Mouse (Mus musculus): ENCODE data around the gene Cwh43.
A peak's percentile ranks its signal among the peaks of the same experiment; 100 is the strongest.
"Not testable (repeated sequence)": the region's sequence is repeated elsewhere in the genome, so short reads cannot be mapped to it uniquely, and the experiment has no call there.

Cwh43 gene

GRCm38 (mm10) chr5:73480700-73481099, 74.8 kb downstream of the Cwh43 start, which contains the start of gene Dcun1d4:
TSS of gene Dcun1d4 (plus strand) at chr5:73481000.
- DNase-seq (ENCODE audit: low read depth), result no peak

- no peak for DNase-seq (ENCODE audit: low read depth)
These were observed 75.5 kb downstream of the Cwh43 start for GRCm38 (mm10) chr5:73481401-73481800.

- not testable (repeated sequence) for DNase-seq (ENCODE audit: low read depth)
These were observed 76.5 kb downstream of the Cwh43 start for GRCm38 (mm10) chr5:73482381-73482780.

- no peak for DNase-seq (ENCODE audit: low read depth)
These were observed 78.2 kb downstream of the Cwh43 start for GRCm38 (mm10) chr5:73484016-73484615.

GRCm38 (mm10) chr5:73486451-73486850, 80.6 kb downstream of the Cwh43 start:
- DNase-seq (ENCODE audit: low read depth), result no peak

- peak; percentile 1 for DNase-seq (ENCODE audit: low read depth)
These were observed 84.0 kb downstream of the Cwh43 start for GRCm38 (mm10) chr5:73489915-73490314.

- peak; percentile 98 for DNase-seq (ENCODE audit: low read depth)
These were observed 84.8 kb downstream of the Cwh43 start for GRCm38 (mm10) chr5:73490596-73491073.

GRCm38 (mm10) chr5:73491074-73491836, 85.4 kb downstream of the Cwh43 start:
- no peak for DNase-seq (ENCODE audit: low read depth)

GRCm38 (mm10) chr5:73491837-73492720, 86.2 kb downstream of the Cwh43 start:
- peak; percentile 69 for DNase-seq (ENCODE audit: low read depth)

- no peak for DNase-seq (ENCODE audit: low read depth)
These were observed 91.5 kb downstream of the Cwh43 start for GRCm38 (mm10) chr5:73497401-73497800.

GRCm38 (mm10) chr5:73498559-73498958, 92.7 kb downstream of the Cwh43 start:
- no peak for DNase-seq (ENCODE audit: low read depth)

- no peak for DNase-seq (ENCODE audit: low read depth)
These were observed 95.1 kb downstream of the Cwh43 start for GRCm38 (mm10) chr5:73500867-73501440.

GRCm38 (mm10) chr5:73502422-73502821, 96.5 kb downstream of the Cwh43 start:
- DNase-seq (ENCODE audit: low read depth), result no peak

All from fibroblast of lung, adult 2 months (primary cell).